Mouse (Mus musculus) lung, postnatal 0 days (tissue): ENCODE results near the gene Trio.

ENCODE experiments used
- CTCF ChIP-seq: IDR thresholded peaks from 2 replicates; pipeline ENCODE4 v1.5.1; 2016; ENCODE audit warnings: antibody characterized with exemption, mild to moderate bottlenecking
- EP300 ChIP-seq: IDR thresholded peaks from 2 replicates; pipeline ENCODE4 v1.6.1; 2016; ENCODE audit warnings: antibody characterized with exemption, mild to moderate bottlenecking, control low read depth

GRCm38 (mm10) chr15:27804447-27804846, 221.2 kb downstream of the Trio start:
- no peak for TF ChIP-seq CTCF
- no peak for TF ChIP-seq EP300
